Mouse (Mus musculus): Measurements from ENCODE around the gene Stk32c.
A peak's percentile ranks its signal among the peaks of the same experiment; 100 is the strongest.

Gene Stk32c

DNA sequence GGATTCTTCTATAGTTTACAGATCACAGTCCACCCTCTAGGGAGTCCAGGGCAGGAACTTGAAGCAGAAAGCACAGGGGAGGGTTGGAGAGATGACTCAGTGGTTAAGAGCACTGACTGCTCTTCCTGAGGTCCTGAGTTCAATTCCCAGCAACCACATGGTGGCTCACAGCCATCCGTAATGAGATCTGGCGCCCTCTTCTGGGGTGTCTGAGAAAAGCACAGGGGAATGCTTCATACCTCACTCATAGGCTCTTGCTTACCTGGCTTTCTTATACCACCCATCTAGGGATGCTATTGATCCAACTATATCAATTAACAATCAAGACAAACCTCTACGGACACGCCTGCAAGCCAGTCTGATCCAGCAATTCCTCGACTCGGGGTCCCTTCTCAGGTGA, 21.5 kb downstream of the Stk32c start:
- DNase-seq, result peak; percentile 53

DNA sequence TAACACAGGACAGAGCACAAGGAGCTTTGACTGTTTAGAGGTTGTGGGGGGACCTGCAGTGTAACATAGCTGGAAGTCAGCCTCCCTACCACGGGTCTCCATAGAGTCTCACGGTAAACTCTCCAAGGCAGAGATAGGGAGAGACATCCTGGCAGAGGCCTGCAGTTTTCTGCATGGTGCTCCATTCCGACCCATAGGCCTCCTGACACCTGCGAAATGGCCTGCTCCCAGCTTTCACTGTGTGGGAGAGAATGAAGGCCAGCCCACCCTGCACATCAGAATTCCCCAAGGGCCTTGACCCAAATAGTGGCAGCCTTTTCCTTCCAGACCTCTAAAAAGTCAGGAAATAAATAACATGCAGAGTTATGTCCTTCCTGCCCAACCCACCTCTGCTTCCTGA, 22.5 kb downstream of the Stk32c start:
- peak; percentile 83 for DNase-seq

DNA sequence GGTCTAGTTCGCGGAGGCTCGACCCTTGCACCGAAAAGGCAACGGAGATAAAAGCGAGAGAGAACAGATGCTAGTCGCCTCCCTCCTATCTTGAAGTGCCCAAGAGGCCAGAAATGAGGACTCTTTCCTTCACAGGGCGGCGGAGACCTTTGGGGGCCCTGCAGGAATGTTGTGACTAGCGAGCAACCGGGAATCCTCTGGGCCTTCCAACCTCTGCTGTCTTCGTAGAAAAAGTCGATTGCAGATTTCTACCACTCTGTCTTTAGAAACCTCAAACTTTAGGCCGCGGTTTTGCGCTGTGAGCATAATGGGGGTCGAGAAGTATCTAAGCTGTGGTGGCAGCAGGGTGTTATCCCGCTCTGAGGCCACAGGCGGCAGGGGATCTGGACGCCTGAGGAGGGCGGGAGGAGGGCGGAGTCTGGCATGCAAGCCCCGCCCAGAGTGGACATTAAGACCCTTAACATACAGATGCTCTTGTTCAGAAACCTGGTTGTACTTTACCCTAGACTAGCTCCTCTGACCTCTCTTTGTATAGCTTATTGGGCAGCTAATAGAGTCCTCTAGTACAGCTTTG, 24.4 kb downstream of the Stk32c start:
- no peak for DNase-seq

- DNase-seq, result peak; percentile 98
These were observed 25.1 kb downstream of the Stk32c start for GRCm38 (mm10) chr7:139187771-139188633.

DNA sequence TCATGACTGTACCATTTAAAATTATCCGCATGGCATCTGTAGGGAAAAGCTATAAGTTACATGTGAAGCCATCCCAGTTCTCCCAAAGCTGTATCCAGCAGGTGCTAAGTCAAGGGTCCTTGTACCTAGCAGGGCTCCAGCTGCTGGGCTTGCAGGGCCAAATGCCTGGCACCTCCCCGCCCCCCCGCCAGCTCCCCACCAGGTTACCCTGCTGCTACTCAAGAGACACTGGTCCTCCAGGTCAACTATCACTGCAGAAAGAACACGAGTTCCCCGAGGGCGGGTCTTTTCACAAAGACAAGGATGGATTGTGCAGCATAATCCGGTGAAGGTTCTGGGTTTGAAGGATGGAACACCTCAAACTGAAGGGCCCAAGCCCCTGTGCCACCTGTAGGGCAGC, 25.8 kb downstream of the Stk32c start:
- peak; percentile 41 for DNase-seq

DNA sequence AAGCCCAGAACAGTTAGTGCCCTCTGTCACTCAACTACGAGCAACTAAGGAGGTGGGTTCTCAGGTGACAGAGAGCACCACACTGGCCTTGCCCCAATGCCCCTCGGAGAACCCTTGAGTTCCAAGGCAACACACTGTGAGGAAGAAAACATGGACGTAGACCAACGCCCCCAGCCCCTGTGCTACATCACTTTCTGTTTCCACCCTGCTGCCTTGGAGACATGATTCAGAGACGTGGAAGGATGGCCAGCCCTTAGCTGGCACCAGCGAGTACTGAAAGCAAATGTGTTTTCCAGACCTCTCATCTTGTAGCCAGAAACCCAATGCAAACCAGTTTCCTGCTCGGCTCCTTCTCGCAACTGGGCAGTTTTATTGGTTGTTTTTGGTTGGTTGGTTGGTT, 26.7 kb downstream of the Stk32c start:
- DNase-seq, result peak; percentile 76

DNA sequence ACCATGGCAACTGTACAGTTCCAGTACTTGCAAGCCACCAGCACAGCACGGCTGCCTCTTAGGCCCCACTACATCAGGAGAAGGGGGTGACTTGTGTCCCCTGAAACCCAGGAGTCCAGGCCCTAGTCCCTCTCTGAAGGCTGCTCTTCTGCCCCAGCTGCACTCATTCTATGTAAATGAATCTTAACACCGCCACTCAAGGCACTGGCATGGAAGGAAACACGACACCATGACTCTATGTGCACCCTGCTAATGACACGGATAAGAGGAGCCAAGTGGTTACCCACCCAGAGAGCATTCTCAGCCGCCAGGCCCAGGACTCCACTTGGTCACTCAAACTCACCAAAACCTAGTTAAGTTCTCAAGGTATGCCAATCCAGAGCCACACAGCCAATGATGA, 27.1 kb downstream of the Stk32c start:
- DNase-seq, result peak; percentile 76

DNA sequence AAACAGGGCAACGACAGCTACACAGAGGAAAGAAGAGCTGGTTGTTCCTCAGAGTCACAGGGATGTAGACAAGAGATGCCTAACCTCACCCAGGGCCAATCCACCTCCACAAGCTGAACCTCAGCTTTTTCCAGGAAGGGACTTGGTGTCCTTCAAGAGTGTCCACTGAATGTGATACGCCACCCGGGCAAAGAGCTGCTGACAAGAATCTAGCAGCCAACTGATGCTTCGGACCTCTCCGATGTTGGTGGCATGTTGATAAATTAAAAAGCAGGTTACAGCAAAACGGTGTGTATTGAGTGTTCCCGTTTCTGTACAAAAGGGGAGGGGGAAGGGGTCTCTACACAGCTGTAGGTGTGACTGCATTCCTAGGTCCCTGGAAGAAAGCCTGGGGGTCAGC, 28.3 kb downstream of the Stk32c start:
- peak; percentile 83 for DNase-seq

GRCm38 (mm10) chr7:139184396-139184795, 28.7 kb downstream of the Stk32c start:
- peak; percentile 34 for DNase-seq

DNA sequence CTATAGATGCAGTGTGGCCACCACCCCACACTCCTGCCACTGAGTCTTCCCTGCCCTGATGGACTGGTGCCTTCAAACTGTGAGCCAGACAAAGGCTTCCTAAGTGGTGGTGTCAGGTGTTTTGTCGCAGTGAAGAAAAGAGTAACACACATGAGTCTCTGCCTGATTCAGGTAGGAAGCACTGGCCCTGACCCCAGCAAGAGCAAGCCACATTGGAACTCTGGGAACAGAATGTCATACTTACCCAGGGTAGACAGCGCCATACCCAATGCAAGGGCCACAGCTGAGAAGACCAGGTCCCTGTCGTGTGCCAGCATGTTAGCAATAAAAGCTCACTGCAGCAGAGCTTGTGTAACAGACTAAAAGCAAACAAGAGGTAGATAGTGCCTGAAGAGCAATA, 33.0 kb downstream of the Stk32c start:
- peak; percentile 64 for DNase-seq

DNA sequence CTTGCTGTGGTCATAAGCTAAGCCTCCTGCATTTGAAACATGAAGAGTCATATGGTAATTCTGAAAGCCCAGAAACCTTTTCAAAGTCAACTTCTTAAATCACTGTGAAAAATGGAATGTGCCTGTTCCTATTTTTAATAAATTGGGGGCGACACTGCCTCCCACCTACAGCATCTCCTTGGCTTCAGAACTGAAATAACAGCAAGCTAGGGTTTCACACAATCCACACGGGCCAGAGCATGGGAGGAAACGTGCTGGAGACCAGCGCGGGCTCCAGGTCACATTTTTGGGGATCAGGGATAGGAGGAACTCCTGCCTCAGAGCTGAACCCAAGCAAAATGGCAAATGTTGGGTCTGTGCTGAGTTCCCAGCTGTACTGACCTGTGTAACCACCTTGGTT, 33.8 kb downstream of the Stk32c start:
- DNase-seq, result peak; percentile 44

- no peak for DNase-seq
These were observed 44.0 kb downstream of the Stk32c start for GRCm38 (mm10) chr7:139169143-139169542.

GRCm38 (mm10) chr7:139164410-139164809, 48.7 kb downstream of the Stk32c start:
- DNase-seq, result no peak

- DNase-seq, result no peak
These were observed 54.2 kb downstream of the Stk32c start for GRCm38 (mm10) chr7:139158956-139159355.

DNA sequence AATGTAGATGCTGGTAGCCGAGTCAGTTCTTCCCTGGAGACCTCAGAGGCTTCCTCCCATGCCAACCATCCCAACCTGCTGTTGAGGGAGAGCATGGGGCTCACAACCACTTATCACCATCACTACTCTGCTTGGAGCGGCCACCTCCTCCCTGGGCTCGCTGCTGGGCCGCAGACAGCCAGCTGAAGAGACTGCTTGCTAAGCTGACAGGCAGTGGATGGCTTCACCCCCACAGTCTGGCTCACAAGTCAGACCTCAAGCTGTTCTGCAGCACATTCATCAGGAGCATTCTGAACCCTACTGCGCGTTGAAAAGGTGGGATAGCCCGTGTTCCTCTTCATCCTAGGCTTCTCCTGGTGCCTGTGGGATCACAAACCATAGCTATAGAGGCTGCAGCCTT, 54.6 kb downstream of the Stk32c start:
- no peak for DNase-seq

DNA sequence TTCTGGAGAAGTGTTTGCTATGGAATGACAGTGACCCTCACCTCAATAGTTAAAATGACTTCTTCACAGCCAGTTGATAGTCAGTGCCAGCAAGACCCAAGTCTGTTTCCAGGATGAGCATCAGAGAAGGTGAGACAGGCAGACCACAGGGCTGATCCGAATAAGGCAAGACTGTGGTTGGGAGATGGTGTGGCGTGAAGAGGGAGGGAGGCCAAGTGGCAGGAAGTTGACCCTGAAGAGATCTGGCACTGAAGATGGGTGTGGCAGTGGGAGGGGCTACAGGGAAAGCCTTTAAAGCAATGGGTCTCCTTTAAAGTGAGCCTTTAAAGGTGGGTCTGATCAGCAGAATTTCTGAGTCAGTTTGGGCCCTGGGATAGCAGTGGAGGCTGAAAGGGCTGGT, 55.6 kb downstream of the Stk32c start:
- no peak for DNase-seq

- peak; percentile 96 for DNase-seq
These were observed 56.6 kb downstream of the Stk32c start for GRCm38 (mm10) chr7:139156341-139157058.

DNA sequence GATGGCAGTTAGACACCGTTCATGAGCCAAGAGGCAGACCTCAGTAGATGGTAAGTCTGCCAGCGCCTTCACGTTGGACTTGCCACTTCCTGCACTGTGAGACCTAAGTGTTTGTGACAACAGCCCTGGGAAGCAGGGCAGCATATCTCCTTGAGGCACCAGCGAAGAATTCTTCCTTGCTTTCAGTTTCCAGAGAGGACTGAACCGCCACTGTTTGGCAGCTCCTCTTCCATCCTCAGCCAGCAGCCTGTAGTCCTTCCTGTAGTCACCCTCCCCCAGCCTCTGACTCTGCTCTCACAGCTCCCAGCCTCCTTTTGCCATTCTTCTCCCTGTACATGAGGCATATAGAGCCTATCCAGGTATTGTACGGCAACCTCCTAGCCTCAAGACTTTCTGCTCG, 60.2 kb downstream of the Stk32c start:
- peak; percentile 91 for DNase-seq

DNA sequence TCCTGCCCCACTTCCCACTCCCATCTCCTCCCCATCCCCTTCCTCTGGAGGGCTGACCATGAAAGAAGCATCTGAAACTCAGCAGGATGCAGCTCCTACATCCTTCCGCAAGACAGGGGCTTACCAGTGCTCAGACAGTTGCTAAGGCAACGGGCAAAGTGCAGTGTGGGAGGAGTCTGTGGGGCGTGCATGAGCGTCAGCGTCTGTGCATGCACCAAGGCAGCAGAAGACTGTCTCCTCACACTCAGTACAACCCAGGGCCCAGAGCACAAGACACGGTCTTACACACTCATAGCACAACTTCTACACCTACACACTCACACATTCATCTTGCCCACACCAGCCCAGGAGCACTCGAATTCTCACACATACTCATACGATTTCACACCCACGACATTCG, 62.0 kb downstream of the Stk32c start:
- peak; percentile 92 for DNase-seq

DNA sequence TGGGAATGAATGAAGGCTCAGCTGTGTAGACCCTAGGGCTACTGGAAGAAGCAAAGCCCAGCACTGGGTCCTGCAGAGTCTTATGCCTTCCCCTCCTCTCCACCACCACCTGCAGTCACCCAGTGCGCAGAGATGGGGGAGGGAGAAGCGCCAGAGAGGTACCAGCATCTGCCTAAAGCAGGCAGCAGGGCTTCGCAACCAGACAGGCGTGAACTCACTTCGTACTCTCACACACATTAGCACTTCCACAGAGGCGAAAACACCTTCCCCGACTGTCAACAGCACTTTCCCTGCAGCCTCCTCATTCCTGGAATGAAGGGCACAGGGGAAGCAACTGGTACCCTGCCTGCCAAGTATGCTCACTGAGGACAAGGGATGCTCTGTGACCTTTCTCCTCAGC, 63.7 kb downstream of the Stk32c start:
- no peak for DNase-seq

DNA sequence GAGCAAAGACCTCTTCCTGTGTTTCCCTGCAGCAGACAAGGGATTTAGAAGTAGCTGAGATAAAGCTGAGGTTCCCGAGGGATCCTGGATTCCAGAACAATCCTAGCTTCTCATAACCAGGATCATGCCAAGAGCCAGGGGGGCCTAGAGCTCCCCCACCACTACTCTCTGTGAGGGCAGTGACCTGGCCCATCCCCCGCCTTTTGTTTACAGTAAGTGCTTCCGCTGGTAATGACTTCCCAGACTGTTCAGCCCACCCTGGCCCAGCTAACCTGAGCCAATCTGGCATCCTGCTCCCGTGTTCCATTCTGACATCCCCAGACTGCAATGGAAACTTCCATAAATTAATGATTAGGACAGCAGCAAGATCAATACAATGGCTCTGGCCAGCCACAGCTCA, 65.7 kb downstream of the Stk32c start:
- peak; percentile 91 for DNase-seq

- DNase-seq, result peak; percentile 92
These were observed 67.2 kb downstream of the Stk32c start for GRCm38 (mm10) chr7:139145891-139146290.

DNA sequence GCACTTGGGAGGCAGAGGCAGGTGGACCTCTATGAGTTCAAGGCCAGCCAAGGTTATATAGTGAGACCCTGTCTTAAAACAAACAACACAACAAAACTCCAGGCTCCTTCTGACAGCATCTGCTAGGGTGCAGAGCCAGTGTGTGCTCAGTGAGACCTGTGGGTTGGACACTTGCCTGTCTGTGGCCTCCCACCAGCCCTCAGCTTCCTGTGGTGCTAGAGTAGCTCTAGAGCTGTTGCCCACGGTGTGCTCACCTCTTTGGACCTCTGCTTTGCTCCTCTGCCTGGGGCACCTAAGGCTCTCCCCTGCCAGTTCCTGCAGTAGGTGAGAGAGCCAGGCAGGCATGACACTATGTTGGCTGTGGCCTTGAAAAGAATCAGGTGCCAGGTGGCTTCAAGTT, 69.3 kb downstream of the Stk32c start:
- DNase-seq, result no peak

GRCm38 (mm10) chr7:139139921-139140461, 73.1 kb downstream of the Stk32c start:
- no peak for DNase-seq
